Mouse (Mus musculus): ENCODE results near the gene Olfr1387. TPM values are rescaled to one million over a fixed set of nuclear protein-coding genes. Genes with fewer than 3 reads are reported as not detected.
"Not testable (repeated sequence)": the region's sequence is repeated elsewhere in the genome, so short reads cannot be mapped to it uniquely, and the experiment has no call there.

Gene Olfr1387
- not detected in 2 replicates for polyA plus RNA-seq (2014; fragmentation: Nextera tagmentation; extraction: Ambion mirVana)

- no peaks in the 10 kb centered on the region for H3K9me3 ChIP-seq (ENCODE audit: control insufficient read depth, low read length)
- no peak for ATAC-seq (ENCODE audit: low FRiP score)
- no peak within 1 kb of the TSS for H3K4me3 ChIP-seq (replicated peaks; ENCODE audit: low read length)
- 89% methylated on average over 1 of the region's 1 CpGs for WGBS
- no peaks in the 10 kb centered on the region for H3K36me3 ChIP-seq (replicated peaks; ENCODE audit: control insufficient read depth, insufficient read depth)
- no peak within 1 kb of the TSS for H3K4me2 ChIP-seq (replicated peaks)
- no peak within 1 kb of the TSS for H3K9ac ChIP-seq
- H3K4me1 ChIP-seq (replicated peaks; ENCODE audit: control insufficient read depth, insufficient read depth, low read length), result no peaks in the 10 kb centered on the region
- H3K27me3 ChIP-seq (ENCODE audit: control insufficient read depth, insufficient read depth, low read length), result no peaks in the 10 kb centered on the region
- DNase-seq (ENCODE audit: low spot score), result no peak
- no peak within 1 kb of the TSS for H3K27ac ChIP-seq
Observed at GRCm38 (mm10) chr11:49455043-49455442, at the start of gene Olfr1387. Gene Olfr1387 (plus strand): TSS chr11:49455343.

DNA sequence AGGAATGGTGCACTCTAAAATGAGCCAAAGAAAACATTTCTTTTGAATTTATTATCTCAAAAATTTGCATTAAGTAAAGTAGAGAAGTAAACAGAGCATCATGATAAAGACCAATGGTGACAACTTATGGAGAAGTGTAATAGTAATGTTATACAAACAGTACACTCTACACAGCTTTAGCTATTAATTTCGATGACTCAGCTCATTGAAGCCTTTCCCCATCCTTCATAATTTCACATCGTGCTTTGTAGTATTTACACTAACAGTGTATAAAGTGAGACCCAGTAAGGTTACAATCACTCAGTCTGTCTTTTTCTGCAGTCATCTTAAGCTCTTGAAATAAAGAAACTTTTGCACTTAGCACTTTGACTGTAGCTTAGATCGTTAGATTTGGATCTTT, 48.4 kb upstream of the Olfr1387 start:
- WGBS, result 83% methylated on average over 3 of the region's 3 CpGs
- no peaks in the 10 kb centered on the region for H3K4me1 ChIP-seq (replicated peaks; ENCODE audit: control insufficient read depth, insufficient read depth, low read length)
- H3K9me3 ChIP-seq (ENCODE audit: control insufficient read depth, low read length), result no peaks in the 10 kb centered on the region
- no peak overlapping the region for H3K9ac ChIP-seq
- no peak overlapping the region for H3K27ac ChIP-seq
- H3K4me3 ChIP-seq (replicated peaks; ENCODE audit: low read length), result no peak overlapping the region
- ATAC-seq (ENCODE audit: low FRiP score), result no peak
- no peak overlapping the region for H3K4me2 ChIP-seq (replicated peaks)
- DNase-seq (ENCODE audit: low spot score), result no peak
- no peaks in the 10 kb centered on the region for H3K36me3 ChIP-seq (replicated peaks; ENCODE audit: control insufficient read depth, insufficient read depth)
- no peaks in the 10 kb centered on the region for H3K27me3 ChIP-seq (ENCODE audit: control insufficient read depth, insufficient read depth, low read length)

- no peak for ATAC-seq (ENCODE audit: low FRiP score)
- H3K9ac ChIP-seq, result no peak overlapping the region
- peak; percentile 34 for DNase-seq (ENCODE audit: low spot score)
Observed at GRCm38 (mm10) chr11:49410540-49410939, 44.6 kb upstream of the Olfr1387 start.

DNA sequence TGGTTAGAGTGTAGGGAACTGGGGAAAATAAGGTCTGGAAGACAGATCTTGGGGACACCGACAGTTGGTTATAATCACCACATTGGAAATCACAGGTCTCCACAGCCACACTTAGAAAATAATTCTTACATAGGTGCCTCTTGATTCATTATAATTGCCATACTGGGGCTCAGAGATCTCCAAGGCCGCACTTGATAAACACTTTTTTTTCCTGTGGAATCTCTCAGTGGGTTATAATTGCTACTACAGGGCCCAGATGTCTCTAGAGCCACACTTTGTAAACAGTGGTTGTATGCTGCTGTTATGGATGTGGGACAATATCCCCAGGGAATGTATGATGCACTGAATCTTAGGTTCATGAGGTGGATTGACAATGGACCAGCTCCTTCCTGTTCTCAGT, 32.4 kb upstream of the Olfr1387 start, which contains the start of gene Olfr1389:
TSS of gene Olfr1389 (plus strand) at position 301 of the 400 bp plus-strand sequence.
- Histone ChIP-seq H3K4me3 (replicated peaks; ENCODE audit: low read length) (no peak within 1 kb of the TSS), H3K4me2 (replicated peaks) (no peak within 1 kb of the TSS), H3K9ac (no peak within 1 kb of the TSS), H3K4me1 (replicated peaks; ENCODE audit: control insufficient read depth, insufficient read depth, low read length) (no peaks in the 10 kb centered on the region), H3K36me3 (replicated peaks; ENCODE audit: control insufficient read depth, insufficient read depth) (no peaks in the 10 kb centered on the region), H3K27ac (no peak within 1 kb of the TSS), H3K9me3 (ENCODE audit: control insufficient read depth, low read length) (no peaks in the 10 kb centered on the region), H3K27me3 (ENCODE audit: control insufficient read depth, insufficient read depth, low read length) (no peaks in the 10 kb centered on the region)
- DNase-seq (ENCODE audit: low spot score), result no peak
- no peak for ATAC-seq (ENCODE audit: low FRiP score)
- 94% methylated on average over 2 of the region's 2 CpGs for WGBS

More at GRCm38 (mm10) chr11:49410540-49410939, 44.6 kb upstream of the Olfr1387 start:
- H3K4me3 ChIP-seq (replicated peaks; ENCODE audit: low read length), result no peak overlapping the region
- H3K4me2 ChIP-seq (replicated peaks), result no peak overlapping the region
- 38% methylated on average over 1 of the region's 1 CpGs for WGBS
- no peaks in the 10 kb centered on the region for H3K36me3 ChIP-seq (replicated peaks; ENCODE audit: control insufficient read depth, insufficient read depth)
- H3K27me3 ChIP-seq (ENCODE audit: control insufficient read depth, insufficient read depth, low read length), result no peaks in the 10 kb centered on the region
- 0 out of 2 replicates have a peak, but pooled peaks cover 3% of the 10 kb centered on the region for H3K9me3 ChIP-seq (ENCODE audit: control insufficient read depth, low read length)
- no peak overlapping the region for H3K27ac ChIP-seq
- no peaks in the 10 kb centered on the region for H3K4me1 ChIP-seq (replicated peaks; ENCODE audit: control insufficient read depth, insufficient read depth, low read length)

- H3K36me3 ChIP-seq (replicated peaks; ENCODE audit: control insufficient read depth, insufficient read depth), result no peaks in the 10 kb centered on the region
- no peak overlapping the region for H3K4me2 ChIP-seq (replicated peaks)
- no peak overlapping the region for H3K27ac ChIP-seq
- no peak for ATAC-seq (ENCODE audit: low FRiP score)
- DNase-seq (ENCODE audit: low spot score), result no peak
- H3K4me1 ChIP-seq (replicated peaks; ENCODE audit: control insufficient read depth, insufficient read depth, low read length), result no peaks in the 10 kb centered on the region
- H3K4me3 ChIP-seq (replicated peaks; ENCODE audit: low read length), result no peak overlapping the region
- H3K27me3 ChIP-seq (ENCODE audit: control insufficient read depth, insufficient read depth, low read length), result no peaks in the 10 kb centered on the region
- no peak overlapping the region for H3K9ac ChIP-seq
- WGBS, result 96% methylated on average over 1 of the region's 1 CpGs
- H3K9me3 ChIP-seq (ENCODE audit: control insufficient read depth, low read length), result no peaks in the 10 kb centered on the region
Observed at GRCm38 (mm10) chr11:49425257-49425927, 29.8 kb upstream of the Olfr1387 start.

DNA sequence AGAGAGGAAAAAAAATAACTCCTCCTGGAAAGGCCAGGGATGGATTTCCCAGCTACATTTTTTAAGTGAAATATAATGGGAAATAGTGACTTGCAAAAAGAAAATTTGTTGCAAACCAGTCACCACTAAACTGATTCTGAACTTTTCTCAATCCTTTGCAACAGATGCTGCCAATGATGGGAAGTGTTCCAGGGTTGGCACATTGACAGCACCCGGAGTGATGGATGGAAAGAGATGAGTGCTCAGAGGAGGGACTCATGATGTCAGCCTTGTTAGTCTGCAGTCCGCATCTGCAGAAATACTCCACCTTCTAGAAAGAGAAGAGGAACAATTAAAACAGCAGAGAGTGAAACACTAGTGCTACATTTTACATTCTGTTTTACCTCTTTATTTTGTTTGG, 25.5 kb upstream of the Olfr1387 start:
- H3K9me3 ChIP-seq (ENCODE audit: control insufficient read depth, low read length), result 0 out of 2 replicates have a peak, but pooled peaks cover 3% of the 10 kb centered on the region
- ATAC-seq (ENCODE audit: low FRiP score), result no peak
- no peak overlapping the region for H3K4me3 ChIP-seq (replicated peaks; ENCODE audit: low read length)
- H3K27ac ChIP-seq, result no peak overlapping the region
- no peak overlapping the region for H3K4me2 ChIP-seq (replicated peaks)
- no peak overlapping the region for H3K9ac ChIP-seq
- DNase-seq (ENCODE audit: low spot score), result no peak
- H3K27me3 ChIP-seq (ENCODE audit: control insufficient read depth, insufficient read depth, low read length), result no peaks in the 10 kb centered on the region
- H3K4me1 ChIP-seq (replicated peaks; ENCODE audit: control insufficient read depth, insufficient read depth, low read length), result no peaks in the 10 kb centered on the region
- no peaks in the 10 kb centered on the region for H3K36me3 ChIP-seq (replicated peaks; ENCODE audit: control insufficient read depth, insufficient read depth)
- WGBS, result 90% methylated on average over 2 of the region's 2 CpGs

- no peak for ATAC-seq (ENCODE audit: low FRiP score)
- H3K4me1 ChIP-seq (replicated peaks; ENCODE audit: control insufficient read depth, insufficient read depth, low read length), result no peaks in the 10 kb centered on the region
Observed at GRCm38 (mm10) chr11:49436411-49436810, 18.7 kb upstream of the Olfr1387 start, which contains the start of gene Olfr1388. Gene Olfr1388 (plus strand): TSS chr11:49436624.

DNA sequence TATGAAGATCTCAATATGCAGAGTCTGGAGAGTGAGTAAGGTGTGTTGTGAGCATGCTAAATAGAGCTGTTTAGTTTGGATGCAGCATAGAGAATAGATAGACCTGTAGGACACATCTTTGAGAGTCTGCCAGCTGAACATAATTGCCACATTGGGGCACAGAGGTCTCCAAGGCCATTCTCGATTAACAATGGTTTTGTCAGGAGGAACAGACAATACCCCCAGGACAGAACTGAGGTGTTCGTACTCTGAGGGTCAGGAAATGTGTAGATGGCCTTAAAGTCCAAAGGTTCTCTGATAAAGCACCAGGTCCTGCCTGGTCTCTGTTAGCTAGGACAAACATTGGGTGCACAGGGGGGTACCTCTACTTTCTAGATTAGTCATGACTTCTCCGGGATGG, 9.6 kb downstream of the Olfr1387 start, which contains the start of gene Olfr1386:
TSS of gene Olfr1386 (plus strand) at position 301 of the 400 bp plus-strand sequence.
- H3K27ac ChIP-seq; H3K9me3 ChIP-seq (ENCODE audit: control insufficient read depth, low read length); DNase-seq (ENCODE audit: low spot score); ATAC-seq (ENCODE audit: low FRiP score); H3K4me1 ChIP-seq (replicated peaks; ENCODE audit: control insufficient read depth, insufficient read depth, low read length); H3K4me3 ChIP-seq (replicated peaks; ENCODE audit: low read length); H3K36me3 ChIP-seq (replicated peaks; ENCODE audit: control insufficient read depth, insufficient read depth); H3K27me3 ChIP-seq (ENCODE audit: control insufficient read depth, insufficient read depth, low read length); H3K9ac ChIP-seq; H3K4me2 ChIP-seq (replicated peaks): not testable (repeated sequence)
- 74% methylated on average over 2 of the region's 3 CpGs for WGBS

More at GRCm38 (mm10) chr11:49436411-49436810, 18.7 kb upstream of the Olfr1387 start, which contains the start of gene Olfr1388:
- H3K9me3 ChIP-seq (ENCODE audit: control insufficient read depth, low read length), result 0 out of 2 replicates have a peak, but pooled peaks cover 3% of the 10 kb centered on the region
- H3K27ac ChIP-seq, result no peak within 1 kb of the TSS
- H3K27me3 ChIP-seq (ENCODE audit: control insufficient read depth, insufficient read depth, low read length), result no peaks in the 10 kb centered on the region
- H3K4me3 ChIP-seq (replicated peaks; ENCODE audit: low read length), result no peak within 1 kb of the TSS
- H3K36me3 ChIP-seq (replicated peaks; ENCODE audit: control insufficient read depth, insufficient read depth), result no peaks in the 10 kb centered on the region
- 68% methylated on average over 3 of the region's 3 CpGs for WGBS
- no peak within 1 kb of the TSS for H3K9ac ChIP-seq
- no peak for DNase-seq (ENCODE audit: low spot score)
- no peak within 1 kb of the TSS for H3K4me2 ChIP-seq (replicated peaks)

GRCm38 (mm10) chr11:49485973-49486372, 30.8 kb downstream of the Olfr1387 start:
- Histone ChIP-seq H3K27me3 (ENCODE audit: control insufficient read depth, insufficient read depth, low read length) (no peaks in the 10 kb centered on the region), H3K4me2 (replicated peaks) (no peak overlapping the region), H3K4me1 (replicated peaks; ENCODE audit: control insufficient read depth, insufficient read depth, low read length) (no peaks in the 10 kb centered on the region), H3K27ac (no peak overlapping the region), H3K9me3 (ENCODE audit: control insufficient read depth, low read length) (no peaks in the 10 kb centered on the region), H3K9ac (no peak overlapping the region), H3K36me3 (replicated peaks; ENCODE audit: control insufficient read depth, insufficient read depth) (no peaks in the 10 kb centered on the region), H3K4me3 (replicated peaks; ENCODE audit: low read length) (no peak overlapping the region)
- ATAC-seq (ENCODE audit: low FRiP score) (no peak), DNase-seq (ENCODE audit: low spot score) (no peak)
- 46% methylated on average over 4 of the region's 4 CpGs for WGBS

Measured in hindbrain, embryonic 14.5 days (tissue).